Mouse (Mus musculus) adrenal gland, postnatal 36 days (tissue): ENCODE measurements at regions not wholly inside any gene's neighbourhood (a gene's known extent, or its start where the extent isn't known, plus 50 kb on each side); places are given as distances from the start of the nearest gene placed in this dataset.

Source experiments
- DNase-seq, 2 experiments: peaks; one replicate each; pipeline ENCODE4 v3.0.0; 2021; ENCODE audit warnings: mixed read lengths in 1 of 2

- DNase-seq: peak; percentile 37 to 48
These were observed 269.0 kb downstream of the Gm11361 start for GRCm38 (mm10) chr13:28526299-28526698.

- DNase-seq: no peak
These were observed 267.1 kb downstream of the Gm11361 start for GRCm38 (mm10) chr13:28524411-28524810.

- no peak for DNase-seq
These were observed 262.8 kb downstream of the Gm11361 start for GRCm38 (mm10) chr13:28520127-28520482.

- DNase-seq: peak; percentile 26 to 50
These were observed 262.2 kb downstream of the Gm11361 start for GRCm38 (mm10) chr13:28519383-28520126.

- DNase-seq: no peak
These were observed 259.8 kb downstream of the Gm11361 start for GRCm38 (mm10) chr13:28517161-28517560.

GRCm38 (mm10) chr13:28516636-28517035 is 259.3 kb downstream of the Gm11361 start:
- no peak for DNase-seq

GRCm38 (mm10) chr13:28514245-28514644 is 256.9 kb downstream of the Gm11361 start:
- no peak for DNase-seq

- DNase-seq: no peak
These were observed 256.0 kb downstream of the Gm11361 start for GRCm38 (mm10) chr13:28513336-28513735.

GRCm38 (mm10) chr13:28512573-28513334 is 255.4 kb downstream of the Gm11361 start:
- no peak for DNase-seq

GRCm38 (mm10) chr13:28508184-28508583 is 250.9 kb downstream of the Gm11361 start:
- DNase-seq: no peak

- DNase-seq: no peak
These were observed 250.5 kb downstream of the Gm11361 start for GRCm38 (mm10) chr13:28507783-28508182.

- DNase-seq: no peak
These were observed 247.0 kb downstream of the Gm11361 start for GRCm38 (mm10) chr13:28504340-28504739.

GRCm38 (mm10) chr13:28502171-28502570 is 244.8 kb downstream of the Gm11361 start:
- peak; percentile 39 to 45 for DNase-seq

- DNase-seq: no peak
These were observed 243.4 kb downstream of the Gm11361 start for GRCm38 (mm10) chr13:28500697-28501096.

GRCm38 (mm10) chr13:28497483-28497882 is 240.2 kb downstream of the Gm11361 start:
- DNase-seq: no peak

- DNase-seq: no peak
These were observed 234.7 kb downstream of the Gm11361 start for GRCm38 (mm10) chr13:28492015-28492414.

GRCm38 (mm10) chr13:28483727-28484126 is 226.4 kb downstream of the Gm11361 start:
- DNase-seq: no peak

- no peak for DNase-seq
These were observed 224.1 kb downstream of the Gm11361 start for GRCm38 (mm10) chr13:28481224-28481965.

GRCm38 (mm10) chr13:28466151-28466550 is 208.8 kb downstream of the Gm11361 start:
- peak in 1 of 2 experiments; percentile 2 for DNase-seq

- DNase-seq: no peak
These were observed 208.0 kb downstream of the Gm11361 start for GRCm38 (mm10) chr13:28465187-28465880.

- no peak for DNase-seq
These were observed 204.0 kb downstream of the Gm11361 start for GRCm38 (mm10) chr13:28461281-28461680.

GRCm38 (mm10) chr13:28457403-28457802 is 200.1 kb downstream of the Gm11361 start:
- DNase-seq: peak; percentile 7 to 16
